Comparison of ENCODE assay signal across 9 mouse cellular contexts in genomic region chr14:8218730-8219380, GRCm38 (mm10). TPM values are rescaled to one million over a fixed set of nuclear protein-coding genes. Genes with fewer than 3 reads are reported as not detected.
A peak's percentile ranks its signal among the peaks of the same experiment; 100 is the strongest.
DNase-seq lines count a peak whose midpoint lies in the region; ATAC-seq lines count a peak whose summit lies in the region.
"Had no signal": no experiment of that assay in that cellular context is flagged by ENCODE, and none has a peak within 500 bp of the region (broad histone marks: within the 10 kb centered on the region; RNA-seq: fewer than 3 reads in every experiment).

No protein-coding gene starts in this region.

- peak; percentile 19 for DNase-seq in adrenal gland, adult 2 months
- no peak for DNase-seq in adrenal gland, postnatal 25 days
- DNase-seq in cerebellum, adult 9-11 months = peak; percentile 79
- no peak for DNase-seq in spleen, postnatal 14 days (ENCODE audit: low spot score in 2 of 2)
- DNase-seq in left cerebral cortex, adult 18-20 months (ENCODE audit: low spot score in 2 of 2) = no peak
- no peak for DNase-seq in heart, postnatal 25 days (ENCODE audit: low spot score)
- DNase-seq: thymus, postnatal 25 days had no signal

- H3K27ac ChIP-seq in hindbrain, embryonic 12.5 days = peak overlapping the region; percentile 1; the same call in 1 of the 2 replicates
- peak overlapping the region; percentile 18; the same call in 1 of the 2 replicates for H3K27ac ChIP-seq in midbrain, embryonic 16.5 days (ENCODE audit: low read length)

- H3K4me3 ChIP-seq in hindbrain, embryonic 12.5 days = no peak overlapping the region
- H3K4me3 ChIP-seq in midbrain, embryonic 16.5 days (ENCODE audit: low read depth, low read length) = no peak overlapping the region

- WGBS in hindbrain, embryonic 12.5 days = 4% methylated on average over 10 of the region's 10 CpGs
- WGBS in midbrain, embryonic 16.5 days = 10% methylated on average over 10 of the region's 10 CpGs

- H3K36me3 ChIP-seq in hindbrain, embryonic 12.5 days = peaks cover 7% of the 10 kb centered on the region
- peaks cover 8% of the 10 kb centered on the region for H3K36me3 ChIP-seq in midbrain, embryonic 16.5 days (ENCODE audit: control insufficient read depth, insufficient read depth, low read length)

- H3K27me3 ChIP-seq in hindbrain, embryonic 12.5 days = peaks cover 25% of the 10 kb centered on the region
- no peaks in the 10 kb centered on the region for H3K27me3 ChIP-seq in midbrain, embryonic 16.5 days (ENCODE audit: control insufficient read depth, insufficient read depth, low read depth, low read length)

- peaks cover 25% of the 10 kb centered on the region for H3K4me1 ChIP-seq in hindbrain, embryonic 12.5 days
- peaks cover 30% of the 10 kb centered on the region for H3K4me1 ChIP-seq in midbrain, embryonic 16.5 days (ENCODE audit: control insufficient read depth, insufficient read depth, low read length)

- no peak for ATAC-seq in hindbrain, embryonic 12.5 days (ENCODE audit: low FRiP score)
- ATAC-seq in midbrain, embryonic 16.5 days = no peak

- intact Hi-C loops in heart, postnatal 25 days (cut with DNase I) = loop anchor here (5.0 kb wide), 1 partner anchor 122 kb away; the partner anchor contains the start of gene Pxk

- 0 out of 2 replicates have a peak overlapping the region, but pooled peaks have one; percentile 9 for H3K4me2 ChIP-seq in hindbrain, embryonic 12.5 days (replicated peaks)
- 0 out of 2 replicates have a peak overlapping the region, but pooled peaks have one; percentile 1 for H3K4me2 ChIP-seq in midbrain, embryonic 16.5 days (ENCODE audit: low read length)

- H3K9me3 ChIP-seq in hindbrain, embryonic 12.5 days (replicated peaks) = no peaks in the 10 kb centered on the region
- no peaks in the 10 kb centered on the region for H3K9me3 ChIP-seq in midbrain, embryonic 16.5 days (replicated peaks; ENCODE audit: control insufficient read depth, low read length, poor library complexity, severe bottlenecking)

- no peak overlapping the region for H3K9ac ChIP-seq in hindbrain, embryonic 12.5 days
- H3K9ac ChIP-seq in midbrain, embryonic 16.5 days (ENCODE audit: low read depth, low read length) = no peak overlapping the region

RNA-seq across cellular contexts. Expression of gene Kctd6, which starts 4.9 kb away (rescaled TPM):
- 10 to 100 TPM; 14.3 to 16.3 TPM for total RNA-seq in adrenal gland, adult 2 months (2021)
- 3.6 and 4.0 TPM in 2 replicates for polyA plus RNA-seq in adrenal gland, adult 2 months (2012; rRNA removed)
- total RNA-seq in adrenal gland, postnatal 25 days (2021) = 12.9 and 13.7 TPM in 2 replicates
- 15.6 and 16.0 TPM in 2 replicates for polyA plus RNA-seq in hindbrain, embryonic 12.5 days (2016; fragmentation: Nextera tagmentation; extraction: Ambion mirVana)
- polyA plus RNA-seq in midbrain, embryonic 16.5 days (2015; fragmentation: Nextera tagmentation; extraction: Ambion mirVana) = 7.2 and 9.5 TPM in 2 replicates
- total RNA-seq in left cerebral cortex, adult 18-20 months (2021) = 10 to 100 TPM; 40.9 to 43.6 TPM
- 1 to 10 TPM; 9.0 to 9.3 TPM for total RNA-seq in heart, postnatal 25 days (2021)

RNA-seq across cellular contexts. Expression of gene Acox2, which starts 40.3 kb away (rescaled TPM):
- total RNA-seq in adrenal gland, adult 2 months (2021) = under 1 TPM in 1 of 2 experiments, not detected in 1; 0.78 TPM
- polyA plus RNA-seq in adrenal gland, adult 2 months (2012; rRNA removed) = 0.46 and 1.9 TPM in 2 replicates
- 0.43 and 1.5 TPM in 2 replicates for total RNA-seq in adrenal gland, postnatal 25 days (2021)
- polyA plus RNA-seq in hindbrain, embryonic 12.5 days (2016; fragmentation: Nextera tagmentation; extraction: Ambion mirVana) = 0.26 TPM in 1 of 2 replicates, not detected in the other
- polyA plus RNA-seq in midbrain, embryonic 16.5 days (2015; fragmentation: Nextera tagmentation; extraction: Ambion mirVana) = not detected in 2 replicates
- not detected for total RNA-seq in left cerebral cortex, adult 18-20 months (2021)
- total RNA-seq in heart, postnatal 25 days (2021) = under 1 TPM in 1 of 2 experiments, not detected in 1; 0.34 TPM

RNA-seq across cellular contexts. Expression of gene Pdhb, which starts 46.0 kb away (rescaled TPM):
- 100 to 1,000 TPM; 325 to 340 TPM for total RNA-seq in adrenal gland, adult 2 months (2021)
- 44.5 and 51.2 TPM in 2 replicates for polyA plus RNA-seq in adrenal gland, adult 2 months (2012; rRNA removed)
- total RNA-seq in adrenal gland, postnatal 25 days (2021) = 313 and 323 TPM in 2 replicates
- 198 and 207 TPM in 2 replicates for polyA plus RNA-seq in hindbrain, embryonic 12.5 days (2016; fragmentation: Nextera tagmentation; extraction: Ambion mirVana)
- polyA plus RNA-seq in midbrain, embryonic 16.5 days (2015; fragmentation: Nextera tagmentation; extraction: Ambion mirVana) = 255 and 256 TPM in 2 replicates
- 100 to 1,000 TPM; 156 to 161 TPM for total RNA-seq in left cerebral cortex, adult 18-20 months (2021)
- total RNA-seq in heart, postnatal 25 days (2021) = 100 to 1,000 TPM; 896 to 959 TPM

Comparison
In these comparisons a context has a peak if more than half of its experiments do, and no peak if none do; other contexts are left out.
1. DNase-seq: peak in adrenal gland, adult 2 months (single experiment) and cerebellum, adult 9-11 months (single experiment); none in adrenal gland, postnatal 25 days (single experiment), spleen, postnatal 14 days (0 of 2), left cerebral cortex, adult 18-20 months (0 of 2) and heart, postnatal 25 days (single experiment).